Mouse (Mus musculus): ENCODE data around the gene Sox3. TPM values are rescaled to one million over a fixed set of nuclear protein-coding genes. Genes with fewer than 3 reads are reported as not detected.

Gene Sox3
- 0.09 and 0.17 TPM in 2 replicates for polyA plus RNA-seq (2012; rRNA removed)

- no peak for DNase-seq
- H3K4me3 ChIP-seq (ENCODE audit: control insufficient read depth, insufficient read depth, low read length) = no peak within 1 kb of the TSS
- WGBS = 4% methylated on average over 42 of the region's 92 CpGs
- TF ChIP-seq POLR2A (IDR thresholded peaks at IDR 0.05; ENCODE audit: control insufficient read depth, extremely low read depth, insufficient read depth, low read length, poor library complexity) = no peak
- no peak for TF ChIP-seq CTCF (IDR thresholded peaks at IDR 0.05; ENCODE audit: borderline replicate concordance, control insufficient read depth, extremely low read depth, insufficient read depth, low read length, poor library complexity)
- no peak within 1 kb of the TSS for H3K27ac ChIP-seq (ENCODE audit: control insufficient read depth, insufficient read depth, low read length)
- 0 out of 2 replicates have a peak, but pooled peaks cover 2% of the 10 kb centered on the region for H3K4me1 ChIP-seq (replicated peaks; ENCODE audit: control insufficient read depth, insufficient read depth, low read length)
- no peaks in the 10 kb centered on the region for H3K36me3 ChIP-seq (ENCODE audit: control insufficient read depth, insufficient read depth, low read length)
- no peaks in the 10 kb centered on the region for H3K27me3 ChIP-seq (ENCODE audit: control insufficient read depth, insufficient read depth, low read length)
Measured at GRCm38 (mm10) chrX:60892801-60893681, at the start of gene Sox3. TSS of gene Sox3 (minus strand) at chrX:60893430.

DNA sequence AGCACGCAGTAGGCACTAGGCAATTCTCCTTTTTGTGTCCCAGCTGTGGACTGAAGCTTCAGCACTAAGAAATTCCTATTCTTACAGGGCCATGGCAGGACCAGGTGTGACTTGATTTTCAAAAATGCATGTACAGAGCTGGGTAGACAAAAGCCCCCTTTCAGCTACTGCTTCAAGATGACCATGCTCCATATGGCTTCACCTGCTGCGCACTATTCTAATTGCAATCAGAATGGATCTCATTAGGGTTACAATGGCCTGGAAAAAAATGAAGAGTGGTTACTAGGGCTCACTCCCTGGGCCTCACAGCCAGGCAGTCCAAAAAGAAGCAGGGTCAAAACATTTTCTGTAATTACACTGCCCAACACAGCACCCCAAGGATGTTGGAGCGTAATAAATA is 47.0 kb upstream of the Sox3 start:
- H3K4me3 ChIP-seq (ENCODE audit: control insufficient read depth, insufficient read depth, low read length) = no peak overlapping the region
- no peak for DNase-seq
- H3K4me1 ChIP-seq (replicated peaks; ENCODE audit: control insufficient read depth, insufficient read depth, low read length) = no peaks in the 10 kb centered on the region
- H3K27me3 ChIP-seq (ENCODE audit: control insufficient read depth, insufficient read depth, low read length) = no peaks in the 10 kb centered on the region
- 94% methylated on average over 3 of the region's 3 CpGs for WGBS
- no peak overlapping the region for H3K27ac ChIP-seq (ENCODE audit: control insufficient read depth, insufficient read depth, low read length)
- TF ChIP-seq CTCF (IDR thresholded peaks at IDR 0.05; ENCODE audit: borderline replicate concordance, control insufficient read depth, extremely low read depth, insufficient read depth, low read length, poor library complexity) = no peak
- TF ChIP-seq POLR2A (IDR thresholded peaks at IDR 0.05; ENCODE audit: control insufficient read depth, extremely low read depth, insufficient read depth, low read length, poor library complexity) = no peak
- no peaks in the 10 kb centered on the region for H3K36me3 ChIP-seq (ENCODE audit: control insufficient read depth, insufficient read depth, low read length)

DNA sequence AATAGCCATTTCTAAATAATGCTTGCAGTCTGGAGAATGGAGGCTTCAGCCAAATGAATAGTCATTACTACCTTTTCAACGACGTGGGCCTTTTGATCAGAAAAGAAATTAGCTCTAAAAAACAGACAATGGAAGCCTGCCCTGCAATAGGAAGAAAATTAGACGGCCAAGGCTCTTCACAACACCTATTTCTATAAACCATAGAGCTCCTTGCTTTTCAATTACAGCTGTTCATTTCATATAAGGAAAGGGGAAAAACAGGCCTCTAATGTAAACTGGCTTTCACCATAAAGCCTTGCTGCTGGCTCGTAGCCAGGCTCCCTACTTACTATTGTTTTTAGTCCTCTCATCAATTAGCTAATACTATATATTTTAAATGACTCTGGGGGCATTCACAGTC is 6.3 kb upstream of the Sox3 start:
- no peak for DNase-seq
- no peak for TF ChIP-seq POLR2A (IDR thresholded peaks at IDR 0.05; ENCODE audit: control insufficient read depth, extremely low read depth, insufficient read depth, low read length, poor library complexity)
- TF ChIP-seq CTCF (IDR thresholded peaks at IDR 0.05; ENCODE audit: borderline replicate concordance, control insufficient read depth, extremely low read depth, insufficient read depth, low read length, poor library complexity) = no peak
- WGBS = 38% methylated on average over 4 of the region's 4 CpGs
- H3K4me3 ChIP-seq (ENCODE audit: control insufficient read depth, insufficient read depth, low read length) = no peak overlapping the region
- no peaks in the 10 kb centered on the region for H3K4me1 ChIP-seq (replicated peaks; ENCODE audit: control insufficient read depth, insufficient read depth, low read length)
- no peaks in the 10 kb centered on the region for H3K36me3 ChIP-seq (ENCODE audit: control insufficient read depth, insufficient read depth, low read length)
- no peak overlapping the region for H3K27ac ChIP-seq (ENCODE audit: control insufficient read depth, insufficient read depth, low read length)
- no peaks in the 10 kb centered on the region for H3K27me3 ChIP-seq (ENCODE audit: control insufficient read depth, insufficient read depth, low read length)

- Histone ChIP-seq H3K27me3 (ENCODE audit: control insufficient read depth, insufficient read depth, low read length) (no peaks in the 10 kb centered on the region), H3K27ac (ENCODE audit: control insufficient read depth, insufficient read depth, low read length) (no peak overlapping the region), H3K4me3 (ENCODE audit: control insufficient read depth, insufficient read depth, low read length) (no peak overlapping the region), H3K4me1 (replicated peaks; ENCODE audit: control insufficient read depth, insufficient read depth, low read length) (no peaks in the 10 kb centered on the region), H3K36me3 (ENCODE audit: control insufficient read depth, insufficient read depth, low read length) (no peaks in the 10 kb centered on the region)
- WGBS = 4% methylated on average over 16 of the region's 18 CpGs
- TF ChIP-seq POLR2A (IDR thresholded peaks at IDR 0.05; ENCODE audit: control insufficient read depth, extremely low read depth, insufficient read depth, low read length, poor library complexity) = no peak
- TF ChIP-seq CTCF (IDR thresholded peaks at IDR 0.05; ENCODE audit: borderline replicate concordance, control insufficient read depth, extremely low read depth, insufficient read depth, low read length, poor library complexity) = no peak
- no peak for DNase-seq
Measured at GRCm38 (mm10) chrX:60898641-60899040, 5.4 kb upstream of the Sox3 start.

- TF ChIP-seq CTCF (IDR thresholded peaks at IDR 0.05; ENCODE audit: borderline replicate concordance, control insufficient read depth, extremely low read depth, insufficient read depth, low read length, poor library complexity) = no peak
- TF ChIP-seq POLR2A (IDR thresholded peaks at IDR 0.05; ENCODE audit: control insufficient read depth, extremely low read depth, insufficient read depth, low read length, poor library complexity) = no peak
- Histone ChIP-seq H3K36me3 (ENCODE audit: control insufficient read depth, insufficient read depth, low read length) (no peaks in the 10 kb centered on the region), H3K4me1 (replicated peaks; ENCODE audit: control insufficient read depth, insufficient read depth, low read length) (0 out of 2 replicates have a peak, but pooled peaks cover 2% of the 10 kb centered on the region), H3K27ac (ENCODE audit: control insufficient read depth, insufficient read depth, low read length) (no peak overlapping the region), H3K4me3 (ENCODE audit: control insufficient read depth, insufficient read depth, low read length) (no peak overlapping the region), H3K27me3 (ENCODE audit: control insufficient read depth, insufficient read depth, low read length) (no peaks in the 10 kb centered on the region)
- WGBS = 7% methylated on average over 10 of the region's 13 CpGs
- DNase-seq = no peak
Measured at GRCm38 (mm10) chrX:60896296-60896695, 3.1 kb upstream of the Sox3 start.

- Histone ChIP-seq H3K27me3 (ENCODE audit: control insufficient read depth, insufficient read depth, low read length) (no peaks in the 10 kb centered on the region), H3K27ac (ENCODE audit: control insufficient read depth, insufficient read depth, low read length) (no peak overlapping the region), H3K36me3 (ENCODE audit: control insufficient read depth, insufficient read depth, low read length) (no peaks in the 10 kb centered on the region), H3K4me3 (ENCODE audit: control insufficient read depth, insufficient read depth, low read length) (no peak overlapping the region), H3K4me1 (replicated peaks; ENCODE audit: control insufficient read depth, insufficient read depth, low read length) (0 out of 2 replicates have a peak, but pooled peaks cover 2% of the 10 kb centered on the region)
- WGBS = 7% methylated on average over 11 of the region's 11 CpGs
- no peak for DNase-seq
- TF ChIP-seq POLR2A (IDR thresholded peaks at IDR 0.05; ENCODE audit: control insufficient read depth, extremely low read depth, insufficient read depth, low read length, poor library complexity) (no peak), CTCF (IDR thresholded peaks at IDR 0.05; ENCODE audit: borderline replicate concordance, control insufficient read depth, extremely low read depth, insufficient read depth, low read length, poor library complexity) (no peak)
Measured at GRCm38 (mm10) chrX:60895416-60895815, 2.2 kb upstream of the Sox3 start.
